Mouse (Mus musculus): Measurements from ENCODE around the gene Gm10037.
"Not testable (repeated sequence)": the region's sequence is repeated elsewhere in the genome, so short reads cannot be mapped to it uniquely, and the experiment has no call there.

Gene Gm10037

GRCm38 (mm10) chr13:67830911-67831336 lies at the start of gene Gm10037:
Gm10037 (plus strand) TSS chr13:67831106.
- DNase-seq (ENCODE audit: low spot score in 2 of 2), result peak; percentile 12 to 58

GRCm38 (mm10) chr13:67791921-67792455 lies 38.9 kb upstream of the Gm10037 start:
- no peak for DNase-seq (ENCODE audit: low spot score in 2 of 2)

- no peak for DNase-seq (ENCODE audit: low spot score in 2 of 2)
Measured at GRCm38 (mm10) chr13:67798618-67799017, 32.3 kb upstream of the Gm10037 start.

GRCm38 (mm10) chr13:67799151-67799550 lies 31.8 kb upstream of the Gm10037 start:
- not testable (repeated sequence) for DNase-seq (ENCODE audit: low spot score in 2 of 2)

- no peak for DNase-seq (ENCODE audit: low spot score in 2 of 2)
Measured at GRCm38 (mm10) chr13:67811651-67812210, 19.2 kb upstream of the Gm10037 start.

- DNase-seq (ENCODE audit: low spot score in 2 of 2), result no peak
Measured at GRCm38 (mm10) chr13:67812961-67813709, 17.8 kb upstream of the Gm10037 start.

- DNase-seq (ENCODE audit: low spot score in 2 of 2), result peak; percentile 65 to 85
Measured at GRCm38 (mm10) chr13:67813710-67814660, 16.9 kb upstream of the Gm10037 start, which contains the start of gene Zfp273. Zfp273 (plus strand) TSS chr13:67813740.

GRCm38 (mm10) chr13:67818636-67819035 lies 12.3 kb upstream of the Gm10037 start:
- no peak for DNase-seq (ENCODE audit: low spot score in 2 of 2)

- not testable (repeated sequence) for DNase-seq (ENCODE audit: low spot score in 2 of 2)
Measured at GRCm38 (mm10) chr13:67833137-67833536, 2.2 kb downstream of the Gm10037 start.

- no peak for DNase-seq (ENCODE audit: low spot score in 2 of 2)
Measured at GRCm38 (mm10) chr13:67843775-67844118, 12.8 kb downstream of the Gm10037 start.

GRCm38 (mm10) chr13:67844119-67844852 lies 13.4 kb downstream of the Gm10037 start:
- peak in 1 of 2 experiments; percentile 35 for DNase-seq (ENCODE audit: low spot score in 2 of 2)

- peak in 1 of 2 experiments; percentile 10 for DNase-seq (ENCODE audit: low spot score in 2 of 2)
Measured at GRCm38 (mm10) chr13:67844853-67845194, 13.9 kb downstream of the Gm10037 start.

GRCm38 (mm10) chr13:67850361-67850760 lies 19.5 kb downstream of the Gm10037 start:
- DNase-seq (ENCODE audit: low spot score in 2 of 2), result no peak

- DNase-seq (ENCODE audit: low spot score in 2 of 2), result no peak
Measured at GRCm38 (mm10) chr13:67853130-67853529, 22.2 kb downstream of the Gm10037 start.

- DNase-seq (ENCODE audit: low spot score in 2 of 2), result no peak
Measured at GRCm38 (mm10) chr13:67853983-67854382, 23.1 kb downstream of the Gm10037 start.

GRCm38 (mm10) chr13:67857317-67857716 lies 26.4 kb downstream of the Gm10037 start:
- DNase-seq (ENCODE audit: low spot score in 2 of 2), result no peak

GRCm38 (mm10) chr13:67862508-67862907 lies 31.6 kb downstream of the Gm10037 start:
- DNase-seq (ENCODE audit: low spot score in 2 of 2), result no peak

GRCm38 (mm10) chr13:67863026-67863425 lies 32.1 kb downstream of the Gm10037 start, which contains the start of gene BC048507:
BC048507 (plus strand) TSS chr13:67863326.
- DNase-seq (ENCODE audit: low spot score in 2 of 2), result no peak

- no peak for DNase-seq (ENCODE audit: low spot score in 2 of 2)
Measured at GRCm38 (mm10) chr13:67864764-67865350, 34.0 kb downstream of the Gm10037 start.

- DNase-seq (ENCODE audit: low spot score in 2 of 2), result no peak
Measured at GRCm38 (mm10) chr13:67867899-67868298, 37.0 kb downstream of the Gm10037 start.

Measured in urinary bladder, adult 18-20 months (tissue).